11 mouse cellular contexts compared by ENCODE assay signal in genomic region chr1:174521976-174522770, GRCm38 (mm10). TPM values are rescaled to one million over a fixed set of nuclear protein-coding genes. Genes with fewer than 3 reads are reported as not detected.
DNase-seq lines count a peak whose midpoint lies in the region; ATAC-seq and TF ChIP-seq lines count a peak whose summit lies in the region.
"Had no signal": no experiment of that assay in that cellular context is flagged by ENCODE, and none has a peak within 500 bp of the region (broad histone marks: within the 10 kb centered on the region; RNA-seq: fewer than 3 reads in every experiment).

No protein-coding gene starts in this region.

- H3K27me3 ChIP-seq in forebrain, embryonic 13.5 days: no peaks in the 10 kb centered on the region
- H3K27me3 ChIP-seq in forebrain, embryonic 10.5 days (ENCODE audit: poor library complexity, severe bottlenecking): no peaks in the 10 kb centered on the region
- H3K27me3 ChIP-seq in ES-Bruce4 (ENCODE audit: control insufficient read depth, insufficient read depth, low read length, poor library complexity, severe bottlenecking): no peaks in the 10 kb centered on the region
- H3K27me3 ChIP-seq in embryonic facial prominence, embryonic 10.5 days (replicated peaks; ENCODE audit: low read depth, poor library complexity, severe bottlenecking): no peaks in the 10 kb centered on the region
- H3K27me3 ChIP-seq: liver, embryonic 13.5 days; megakaryocyte, embryonic 14.5 days had no signal

- no peak overlapping the region for H3K4me2 ChIP-seq in forebrain, embryonic 13.5 days
- H3K4me2 ChIP-seq: liver, embryonic 13.5 days had no signal

- no peak for TF ChIP-seq EP300 in ES-Bruce4 (IDR thresholded peaks at IDR 0.05; ENCODE audit: insufficient read depth, low read depth, low read length)

- no peaks in the 10 kb centered on the region for H3K9me3 ChIP-seq in forebrain, embryonic 13.5 days (replicated peaks)
- no peaks in the 10 kb centered on the region for H3K9me3 ChIP-seq in forebrain, embryonic 10.5 days
- H3K9me3 ChIP-seq in ES-Bruce4 (replicated peaks; ENCODE audit: control insufficient read depth, insufficient read depth, low read length, poor library complexity, severe bottlenecking): peaks cover 23% of the 10 kb centered on the region
- no peaks in the 10 kb centered on the region for H3K9me3 ChIP-seq in embryonic facial prominence, embryonic 10.5 days
- H3K9me3 ChIP-seq: liver, embryonic 13.5 days had no signal

- TF ChIP-seq POLR2A in ES-Bruce4 (IDR thresholded peaks at IDR 0.05; ENCODE audit: insufficient read depth, low read length): no peak
- TF ChIP-seq POLR2A in cortical plate, adult 2 months (IDR thresholded peaks at IDR 0.05; ENCODE audit: extremely low read depth, insufficient read depth, low read length): no peak

- 56% methylated on average over 5 of the region's 5 CpGs for WGBS in forebrain, embryonic 13.5 days
- 72% methylated on average over 5 of the region's 5 CpGs for WGBS in forebrain, embryonic 10.5 days
- WGBS in embryonic facial prominence, embryonic 10.5 days: 70% methylated on average over 5 of the region's 5 CpGs

- ATAC-seq in forebrain, embryonic 13.5 days: peak; percentile 53

- H3K9ac ChIP-seq in forebrain, embryonic 13.5 days: no peak overlapping the region
- no peak overlapping the region for H3K9ac ChIP-seq in ES-Bruce4 (ENCODE audit: low read depth, poor library complexity, severe bottlenecking)
- H3K9ac ChIP-seq: liver, embryonic 13.5 days had no signal

- intact Hi-C loops in left cerebral cortex, postnatal 14 days (cut with DNase I): no loop called here

- DNase-seq in forebrain, embryonic 10.5 days (ENCODE audit: extremely low spot score, low spot score): no peak
- DNase-seq in left cerebral cortex, postnatal 14 days (ENCODE audit: low spot score in 2 of 2): peak; percentile 38 to 53
- DNase-seq in embryonic facial prominence, embryonic 10.5 days (ENCODE audit: low spot score): no peak
- no peak for DNase-seq in urinary bladder, postnatal 36 days (ENCODE audit: low spot score in 2 of 2)
- DNase-seq in lung, postnatal 25 days (ENCODE audit: low spot score): no peak
- DNase-seq: kidney, postnatal 36 days; liver, embryonic 13.5 days had no signal

- TF ChIP-seq CTCF in ES-Bruce4 (IDR thresholded peaks at IDR 0.05; ENCODE audit: low read depth, low read length): no peak
- no peak for TF ChIP-seq CTCF in cortical plate, adult 2 months (IDR thresholded peaks at IDR 0.05; ENCODE audit: extremely low read depth, insufficient read depth, low read length)

- H3K4me1 ChIP-seq in forebrain, embryonic 13.5 days: peaks cover 15% of the 10 kb centered on the region
- peaks cover 15% of the 10 kb centered on the region for H3K4me1 ChIP-seq in forebrain, embryonic 10.5 days
- peaks cover 2% of the 10 kb centered on the region for H3K4me1 ChIP-seq in ES-Bruce4 (ENCODE audit: control insufficient read depth, insufficient read depth, low read length)
- H3K4me1 ChIP-seq in cortical plate, adult 2 months (ENCODE audit: control insufficient read depth, insufficient read depth, low read length): peaks cover 4% of the 10 kb centered on the region; the same call in 1 of the 2 replicates
- no peaks in the 10 kb centered on the region for H3K4me1 ChIP-seq in embryonic facial prominence, embryonic 10.5 days
- H3K4me1 ChIP-seq: liver, embryonic 13.5 days; megakaryocyte, embryonic 14.5 days had no signal

- no peaks in the 10 kb centered on the region for H3K36me3 ChIP-seq in forebrain, embryonic 13.5 days (ENCODE audit: poor library complexity, severe bottlenecking)
- H3K36me3 ChIP-seq in forebrain, embryonic 10.5 days (replicated peaks): 0 out of 2 replicates have a peak, but pooled peaks cover 4% of the 10 kb centered on the region
- H3K36me3 ChIP-seq in ES-Bruce4 (ENCODE audit: control insufficient read depth, insufficient read depth, low read length, poor library complexity, severe bottlenecking): no peaks in the 10 kb centered on the region
- no peaks in the 10 kb centered on the region for H3K36me3 ChIP-seq in embryonic facial prominence, embryonic 10.5 days (replicated peaks)
- H3K36me3 ChIP-seq: liver, embryonic 13.5 days had no signal

- H3K4me3 ChIP-seq in forebrain, embryonic 13.5 days: no peak overlapping the region
- no peak overlapping the region for H3K4me3 ChIP-seq in forebrain, embryonic 10.5 days
- H3K4me3 ChIP-seq in ES-Bruce4 (ENCODE audit: low read depth, low read length): no peak overlapping the region
- H3K4me3 ChIP-seq in cortical plate, adult 2 months (ENCODE audit: insufficient read depth, low read length): no peak overlapping the region
- H3K4me3 ChIP-seq in embryonic facial prominence, embryonic 10.5 days: no peak overlapping the region
- H3K4me3 ChIP-seq: liver, embryonic 13.5 days; megakaryocyte, embryonic 14.5 days had no signal

- H3K27ac ChIP-seq in forebrain, embryonic 13.5 days: no peak overlapping the region
- no peak overlapping the region for H3K27ac ChIP-seq in forebrain, embryonic 10.5 days
- peak overlapping the region; percentile 40; the same call in 1 of the 2 replicates for H3K27ac ChIP-seq in ES-Bruce4 (ENCODE audit: insufficient read depth, low read length)
- H3K27ac ChIP-seq in cortical plate, adult 2 months (ENCODE audit: insufficient read depth, low read length): peak overlapping the region; percentile 73
- no peak overlapping the region for H3K27ac ChIP-seq in embryonic facial prominence, embryonic 10.5 days (replicated peaks)
- H3K27ac ChIP-seq: liver, embryonic 13.5 days had no signal

RNA-seq across cellular contexts. Expression of gene Fmn2, which starts 20.5 kb away (rescaled TPM):
- polyA plus RNA-seq in forebrain, embryonic 13.5 days (2015; fragmentation: Nextera tagmentation; extraction: Ambion mirVana): 7.1 and 7.3 TPM in 2 replicates
- 3.3 and 4.1 TPM in 2 replicates for polyA plus RNA-seq in forebrain, embryonic 10.5 days (2016; fragmentation: Nextera tagmentation; extraction: Ambion mirVana)
- 4.0 and 4.3 TPM in 2 replicates for polyA plus RNA-seq in ES-Bruce4 (2011; ENCODE audit: insufficient read depth, insufficient read length, low read depth, missing spikeins)
- polyA plus RNA-seq in cortical plate, adult 2 months (2012; rRNA removed): 30.3 and 30.6 TPM in 2 replicates
- total RNA-seq in left cerebral cortex, postnatal 14 days (2021): 10 to 100 TPM; 57.5 to 64.6 TPM
- 2.4 and 2.5 TPM in 2 replicates for polyA plus RNA-seq in embryonic facial prominence, embryonic 10.5 days (2016; fragmentation: Nextera tagmentation; extraction: Ambion mirVana)

Comparison
In these comparisons a context has a peak if more than half of its experiments do, and no peak if none do; other contexts are left out.
1. H3K27ac ChIP-seq: peak in ES-Bruce4 (single experiment) and cortical plate, adult 2 months (single experiment); none in forebrain, embryonic 13.5 days (single experiment), forebrain, embryonic 10.5 days (single experiment) and embryonic facial prominence, embryonic 10.5 days (single experiment).
2. DNase-seq: peak in left cerebral cortex, postnatal 14 days (2 of 2); none in forebrain, embryonic 10.5 days (single experiment), embryonic facial prominence, embryonic 10.5 days (single experiment), urinary bladder, postnatal 36 days (0 of 2) and lung, postnatal 25 days (single experiment).